Mouse (Mus musculus): ENCODE results near the gene Vcp. TPM values are rescaled to one million over a fixed set of nuclear protein-coding genes. Genes with fewer than 3 reads are reported as not detected.
A peak's percentile ranks its signal among the peaks of the same experiment; 100 is the strongest.

Vcp gene
- total and polyA plus RNA-seq, 3 experiments = 200 to 462 (median 237) TPM

GRCm38 (mm10) chr4:43047231-43047630, 46.9 kb upstream of the Vcp start (continued):
- TF ChIP-seq ZKSCAN1 (IDR thresholded peaks at IDR 0.05; ENCODE audit: borderline replicate concordance, low read depth, low read length) (no peak), MAX (IDR thresholded peaks at IDR 0.05; ENCODE audit: low read length) (no peak), SMC3 (IDR thresholded peaks at IDR 0.05; ENCODE audit: low read depth, low read length) (peak; percentile 57), MYC (IDR thresholded peaks at IDR 0.05; ENCODE audit: low read depth, low read length) (no peak; the same call in 1 of the 2 replicates), RAD21 (IDR thresholded peaks at IDR 0.05; ENCODE audit: low read depth, low read length) (peak; percentile 87), HCFC1 (IDR thresholded peaks at IDR 0.05; ENCODE audit: low read depth, low read length) (0 out of 2 replicates have a peak, but pooled peaks have one; percentile 13), ZC3H11A (IDR thresholded peaks at IDR 0.05; ENCODE audit: low read depth, low read length) (no peak), TCF12 (IDR thresholded peaks at IDR 0.05; ENCODE audit: low read depth, low read length) (no peak), GABPA (IDR thresholded peaks at IDR 0.05; ENCODE audit: insufficient replicate concordance, low read depth, low read length) (no peak), E2F4 (IDR thresholded peaks at IDR 0.05; ENCODE audit: insufficient replicate concordance, low read depth, low read length) (no peak), USF1 (IDR thresholded peaks at IDR 0.05; ENCODE audit: low read depth, low read length) (no peak), TBP (conservative IDR thresholded peaks at IDR 0.05; ENCODE audit: low read depth, low read length) (no peak), SIN3A (IDR thresholded peaks at IDR 0.05; ENCODE audit: low read length) (no peak), NELFE (IDR thresholded peaks at IDR 0.05; ENCODE audit: low read depth, low read length) (peak; percentile 21; the same call in 1 of the 2 replicates)

- H3K4me2 ChIP-seq (ENCODE audit: insufficient read depth, low read depth, poor library complexity, severe bottlenecking) = no peak overlapping the region
- no peaks in the 10 kb centered on the region for H3K79me2 ChIP-seq (replicated peaks; ENCODE audit: control insufficient read depth, extremely low read depth, insufficient read depth, poor library complexity, severe bottlenecking)
- dilution Hi-C loops (cut with MboI; ENCODE audit: extremely low pct_ligation_motif_present, extremely low pct_unique_long_range_greater_than_20kb, low sequenced_read_pairs) (no loop called here), in situ Hi-C loops (cut with MboI; ENCODE audit: low pct_ligation_motif_present, low pct_unique_long_range_greater_than_20kb, low sequenced_read_pairs) (no loop called here)
- H3K4me1 ChIP-seq (ENCODE audit: control insufficient read depth in 1 of 2, insufficient read depth in 2 of 2) = peaks cover 11 to 40% of the 10 kb centered on the region in 2 experiments
- H3K27me3 ChIP-seq (replicated peaks) = no peaks in the 10 kb centered on the region
- no peak overlapping the region for H3K4me3 ChIP-seq (replicated peaks in 1 of 3; ENCODE audit: low read depth in 2 of 3, low read length in 2 of 3, poor library complexity in 1 of 3)
- no peak overlapping the region for H3K27ac ChIP-seq (ENCODE audit: insufficient read depth, low read depth)
- H3K36me3 ChIP-seq (replicated peaks in 1 of 2; ENCODE audit: control insufficient read depth in 1 of 2, insufficient read depth in 1 of 2, low read length in 1 of 2) = no peaks in the 10 kb centered on the region
- no peak overlapping the region for H3K9ac ChIP-seq (ENCODE audit: insufficient read depth, low read depth)
- no peak for DNase-seq (ENCODE audit: extremely low read depth)
- H3K9me3 ChIP-seq (replicated peaks; ENCODE audit: low read length) = no peaks in the 10 kb centered on the region
- TF ChIP-seq POLR2A (IDR thresholded peaks at IDR 0.05; ENCODE audit: low read depth, low read length) (no peak), TCF12 (IDR thresholded peaks at IDR 0.05; ENCODE audit: low read depth, low read length) (no peak), MEF2A (IDR thresholded peaks at IDR 0.05; ENCODE audit: borderline replicate concordance, low read depth, low read length) (no peak)
These were observed 46.3 kb upstream of the Vcp start for GRCm38 (mm10) chr4:43046607-43047006.

DNA sequence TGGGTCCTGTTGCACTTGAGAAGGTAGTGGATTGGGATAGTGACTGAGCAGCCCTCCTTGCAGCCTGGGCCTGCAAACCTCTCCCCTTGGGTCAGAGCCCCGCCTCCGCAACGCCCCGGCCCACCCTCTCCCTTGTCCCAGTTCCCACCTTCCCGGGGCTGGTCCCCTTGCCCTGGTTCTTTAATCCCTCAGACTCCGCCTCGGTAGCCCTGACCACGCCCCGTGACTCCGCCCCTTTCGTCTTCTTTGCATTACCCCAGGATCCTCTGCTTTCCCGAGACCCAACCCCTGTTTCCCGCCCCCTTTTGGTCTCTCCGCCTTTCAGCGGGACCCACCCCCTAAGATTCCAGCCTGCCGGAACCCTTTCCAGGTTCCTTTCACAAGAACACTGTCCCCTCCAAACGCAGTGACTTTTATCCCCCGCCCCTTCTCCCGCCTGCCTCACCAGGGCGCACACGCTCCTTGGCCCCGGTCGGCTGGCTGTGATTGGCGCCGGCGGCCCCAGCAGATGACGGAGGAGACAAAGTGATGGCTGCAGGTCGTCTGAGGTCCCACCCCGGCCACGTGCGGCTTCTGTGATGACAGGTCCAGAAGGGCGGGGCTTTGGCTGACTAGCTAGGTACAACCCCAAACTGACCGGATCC, 45.5 kb upstream of the Vcp start, which contains the start of gene Fam214b:
Gene Fam214b, minus strand, starts transcription at position 562 of the 644 bp plus-strand sequence.
- in situ Hi-C loops (cut with MboI; ENCODE audit: low pct_ligation_motif_present, low pct_unique_long_range_greater_than_20kb, low sequenced_read_pairs) (no loop called here), dilution Hi-C loops (cut with MboI; ENCODE audit: extremely low pct_ligation_motif_present, extremely low pct_unique_long_range_greater_than_20kb, low sequenced_read_pairs) (no loop called here)

More for the DNA sequence above, 45.5 kb upstream of the Vcp start, which contains the start of gene Fam214b:
- Histone ChIP-seq H3K79me2 (replicated peaks; ENCODE audit: control insufficient read depth, extremely low read depth, insufficient read depth, poor library complexity, severe bottlenecking) (no peaks in the 10 kb centered on the region), H3K36me3 (replicated peaks in 1 of 2; ENCODE audit: control insufficient read depth in 1 of 2, insufficient read depth in 1 of 2, low read length in 1 of 2) (no peaks in the 10 kb centered on the region), H3K27ac (ENCODE audit: insufficient read depth, low read depth) (peak within 1 kb of the TSS; percentile 70; the same call in 1 of the 2 replicates), H3K9ac (ENCODE audit: insufficient read depth, low read depth) (no peak within 1 kb of the TSS), H3K9me3 (replicated peaks; ENCODE audit: low read length) (no peaks in the 10 kb centered on the region), H3K27me3 (replicated peaks) (no peaks in the 10 kb centered on the region), H3K4me1 (ENCODE audit: control insufficient read depth in 1 of 2, insufficient read depth in 2 of 2) (peaks cover 14 to 49% of the 10 kb centered on the region in 2 experiments), H3K4me3 (replicated peaks in 1 of 3; ENCODE audit: low read depth in 2 of 3, low read length in 2 of 3, poor library complexity in 1 of 3) (peak within 1 kb of the TSS; percentile 50 to 59 (median 57)), H3K4me2 (ENCODE audit: insufficient read depth, low read depth, poor library complexity, severe bottlenecking) (peak within 1 kb of the TSS; percentile 87)
- DNase-seq (ENCODE audit: extremely low read depth) = peak; percentile 94
- TF ChIP-seq GABPA (IDR thresholded peaks at IDR 0.05; ENCODE audit: insufficient replicate concordance, low read depth, low read length) (no peak), MXI1 (IDR thresholded peaks at IDR 0.05; ENCODE audit: low read depth, low read length) (peak; percentile 76), MAX (IDR thresholded peaks at IDR 0.05; ENCODE audit: low read length) (peak; percentile 21), BHLHE40 (IDR thresholded peaks at IDR 0.05; ENCODE audit: low read depth, low read length) (peak; percentile 85), SIN3A (IDR thresholded peaks at IDR 0.05; ENCODE audit: low read length) (peak; percentile 29; the same call in 1 of the 2 replicates), MAZ (IDR thresholded peaks at IDR 0.05; ENCODE audit: low read depth, low read length) (no peak)
